Mouse (Mus musculus) ovary, postnatal 14 days (tissue): ENCODE data around the gene Syvn1.

Experiments used
- DNase-seq: peaks from one replicate; pipeline ENCODE4 v3.0.0; 2022; ENCODE audit warnings: low spot score

Syvn1 gene

DNA sequence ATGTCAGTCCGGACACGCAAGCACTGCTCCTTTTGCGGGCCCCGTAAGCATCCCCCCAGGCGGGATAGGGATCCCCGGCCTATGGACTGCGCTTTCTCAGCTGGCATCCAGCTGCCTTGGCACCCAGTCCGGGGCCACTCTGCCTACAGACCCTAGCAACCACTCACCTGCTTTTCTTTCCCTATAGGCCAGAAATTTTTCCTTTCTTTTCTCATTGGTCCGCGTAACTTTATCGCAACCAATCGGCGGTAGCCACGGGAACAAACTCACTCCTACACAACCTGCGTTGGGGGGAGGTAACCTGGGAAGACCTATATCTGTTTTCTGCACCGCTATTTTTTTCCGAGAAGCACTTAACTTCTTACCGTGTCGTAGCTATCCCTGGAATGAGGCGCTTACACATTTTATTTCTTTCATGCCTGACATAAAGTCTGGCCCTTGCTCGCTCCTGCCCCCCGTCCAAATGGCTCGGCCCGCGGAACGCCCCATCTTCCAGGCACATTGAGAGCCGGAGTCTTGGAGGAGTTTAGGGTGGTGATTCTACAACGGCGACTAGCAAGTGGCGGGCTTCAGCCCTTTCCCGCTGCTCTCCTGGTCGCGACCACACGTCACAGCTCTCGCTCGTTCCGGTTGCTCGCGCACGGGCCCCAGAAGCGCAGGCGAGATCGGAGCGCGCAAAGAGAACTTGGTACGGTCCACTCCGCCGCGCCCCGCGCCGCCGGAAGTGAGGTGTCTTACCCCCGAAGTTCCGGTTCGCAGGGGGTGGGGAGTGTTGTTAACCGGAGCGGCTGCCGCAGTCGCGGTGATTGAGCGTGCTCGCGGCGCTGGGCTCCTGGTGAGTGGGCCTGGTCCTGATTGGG is at the start of gene Syvn1:
TSS of gene Syvn1 (plus strand) at position 283 of the 860 bp plus-strand sequence.
- DNase-seq = peak; percentile 73

DNA sequence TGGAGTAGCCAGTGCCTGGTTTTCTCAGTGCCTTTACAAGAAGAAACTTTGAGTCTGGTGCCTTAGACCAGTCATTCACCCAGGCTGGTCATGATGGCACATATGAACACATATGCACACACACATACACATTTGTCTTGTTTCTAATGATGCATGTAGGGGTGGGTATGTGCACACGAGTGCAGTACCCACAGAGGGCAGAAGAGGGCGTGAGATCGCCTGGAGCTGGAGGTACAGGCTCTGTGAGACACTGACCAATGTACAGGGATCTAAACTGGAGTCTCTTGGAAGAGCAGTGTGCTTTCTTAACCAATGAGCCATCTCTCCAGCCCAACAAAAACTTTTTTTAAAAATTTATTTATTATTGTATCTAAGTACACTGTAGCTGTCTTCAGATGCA is 48.2 kb upstream of the Syvn1 start:
- DNase-seq = no peak

DNA sequence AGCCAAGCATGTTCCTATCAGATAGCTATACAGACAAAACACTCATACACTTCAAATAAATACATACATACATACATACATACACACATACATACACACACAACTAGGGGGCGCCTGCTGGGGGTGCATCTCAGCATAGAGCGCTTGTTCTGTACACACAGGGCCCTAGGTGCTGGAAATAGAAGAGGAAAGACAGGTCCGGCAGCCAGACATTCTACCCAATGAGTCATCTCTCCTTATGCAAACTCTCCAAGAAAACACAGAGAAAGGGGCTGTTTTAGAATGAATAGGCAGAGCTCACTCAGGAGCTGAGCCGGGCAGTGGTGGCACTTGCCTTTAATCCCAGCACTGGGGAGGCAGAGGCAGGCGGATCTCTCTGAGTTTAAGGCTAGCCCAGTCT is 46.4 kb upstream of the Syvn1 start:
- DNase-seq = no peak

DNA sequence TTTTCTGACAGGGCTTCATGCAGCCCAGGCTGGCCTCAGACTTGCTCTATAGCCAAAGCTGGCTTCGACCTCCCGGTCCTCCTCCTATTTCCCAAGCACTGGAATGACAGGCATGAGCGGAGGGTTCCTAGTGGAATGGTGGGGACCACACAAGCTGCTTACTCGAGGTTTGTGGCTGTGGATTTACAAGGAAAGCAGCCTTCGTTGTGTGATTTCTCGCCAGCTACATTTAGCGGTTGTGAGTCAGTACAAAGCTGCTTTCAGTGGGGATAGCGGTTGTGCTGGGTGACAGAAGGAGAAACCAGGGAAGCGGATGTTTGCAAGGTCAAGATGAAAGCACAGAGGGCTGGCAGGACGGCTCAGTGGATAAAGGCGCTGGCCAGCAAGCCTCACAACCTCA is 40.8 kb upstream of the Syvn1 start:
- no peak for DNase-seq

DNA sequence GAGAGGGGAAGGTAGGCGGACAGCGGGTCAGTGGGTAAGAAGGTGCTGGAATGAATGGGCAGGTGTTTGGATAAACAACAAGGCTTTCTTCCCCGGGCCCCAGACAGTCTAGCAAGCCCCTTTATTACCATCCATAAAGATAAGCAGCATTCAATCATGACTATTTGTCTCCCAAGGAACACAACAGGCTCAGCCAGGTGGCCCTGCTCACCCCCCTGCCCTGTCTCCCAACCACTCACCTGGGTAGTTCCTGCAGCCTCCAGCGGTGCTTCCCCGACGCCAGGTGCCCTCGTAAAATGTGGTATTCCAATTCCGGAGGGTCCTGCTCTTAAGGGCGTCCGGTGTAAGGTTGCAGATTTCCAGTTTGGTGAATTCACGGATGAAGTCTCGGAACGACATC is 39.4 kb upstream of the Syvn1 start:
- no peak for DNase-seq

DNA sequence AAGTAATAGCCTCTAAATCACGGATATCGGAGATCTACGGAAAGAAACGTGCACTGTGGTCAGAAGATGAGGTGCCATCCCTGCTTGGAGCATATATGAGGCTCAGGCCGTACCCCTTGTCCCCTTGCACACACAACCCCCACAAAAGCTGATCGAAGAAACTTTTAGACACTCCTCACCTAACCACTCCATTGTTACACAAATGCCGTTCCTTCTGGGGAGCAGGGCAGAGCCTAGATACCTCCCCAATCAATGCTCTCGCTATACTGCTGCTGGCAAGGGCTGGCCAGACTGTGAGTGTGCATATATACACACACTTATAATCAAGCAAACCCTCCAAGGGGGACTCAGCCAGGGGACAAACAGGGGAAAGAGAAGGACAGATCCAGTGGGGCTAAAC is 37.2 kb upstream of the Syvn1 start:
- no peak for DNase-seq

DNA sequence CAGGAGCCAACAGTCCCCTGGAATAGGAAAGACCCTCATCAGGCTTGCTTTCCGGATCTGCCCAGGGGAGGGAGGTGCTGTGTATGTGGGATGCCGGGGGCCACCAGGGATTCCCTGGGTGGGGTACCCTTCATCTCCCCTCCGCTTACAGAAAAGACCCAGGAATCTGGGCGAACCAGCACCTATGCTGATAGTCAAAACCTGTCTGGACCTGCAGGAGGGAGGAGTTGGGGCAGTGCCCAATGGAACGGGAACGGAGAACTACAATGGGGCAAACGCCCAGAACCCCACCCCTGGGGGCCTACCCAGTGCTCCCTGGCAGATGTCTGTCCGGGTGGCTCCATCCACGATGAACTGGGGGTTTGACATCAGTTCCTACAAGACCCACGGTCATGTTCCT is 32.7 kb upstream of the Syvn1 start:
- no peak for DNase-seq

DNA sequence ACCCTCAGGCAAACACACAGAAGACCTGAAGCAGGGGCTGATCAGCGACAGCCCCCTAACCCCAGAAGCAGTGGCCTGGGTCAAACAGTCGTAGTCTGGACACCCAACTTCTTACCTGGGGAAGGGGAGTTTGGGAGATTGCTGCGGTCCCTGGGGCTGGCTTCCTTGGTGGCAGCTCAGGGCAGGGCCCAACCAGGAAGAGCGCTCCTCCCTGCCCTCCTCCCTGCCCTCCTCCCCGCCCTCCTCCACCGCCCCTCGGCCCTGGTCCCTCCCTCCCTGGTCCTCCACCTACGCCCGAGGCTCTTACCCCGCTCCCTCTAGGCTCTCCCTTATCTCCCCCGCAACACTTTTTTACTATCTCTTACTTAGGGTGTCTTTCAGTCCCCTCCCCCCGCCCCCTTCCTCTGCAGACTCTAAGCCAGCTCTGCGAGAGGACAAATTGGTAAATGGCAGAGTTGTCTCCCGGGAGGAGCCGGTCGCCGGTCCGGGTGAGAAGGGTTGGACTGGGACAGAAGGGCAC is 31.3 kb upstream of the Syvn1 start:
- DNase-seq = no peak

DNA sequence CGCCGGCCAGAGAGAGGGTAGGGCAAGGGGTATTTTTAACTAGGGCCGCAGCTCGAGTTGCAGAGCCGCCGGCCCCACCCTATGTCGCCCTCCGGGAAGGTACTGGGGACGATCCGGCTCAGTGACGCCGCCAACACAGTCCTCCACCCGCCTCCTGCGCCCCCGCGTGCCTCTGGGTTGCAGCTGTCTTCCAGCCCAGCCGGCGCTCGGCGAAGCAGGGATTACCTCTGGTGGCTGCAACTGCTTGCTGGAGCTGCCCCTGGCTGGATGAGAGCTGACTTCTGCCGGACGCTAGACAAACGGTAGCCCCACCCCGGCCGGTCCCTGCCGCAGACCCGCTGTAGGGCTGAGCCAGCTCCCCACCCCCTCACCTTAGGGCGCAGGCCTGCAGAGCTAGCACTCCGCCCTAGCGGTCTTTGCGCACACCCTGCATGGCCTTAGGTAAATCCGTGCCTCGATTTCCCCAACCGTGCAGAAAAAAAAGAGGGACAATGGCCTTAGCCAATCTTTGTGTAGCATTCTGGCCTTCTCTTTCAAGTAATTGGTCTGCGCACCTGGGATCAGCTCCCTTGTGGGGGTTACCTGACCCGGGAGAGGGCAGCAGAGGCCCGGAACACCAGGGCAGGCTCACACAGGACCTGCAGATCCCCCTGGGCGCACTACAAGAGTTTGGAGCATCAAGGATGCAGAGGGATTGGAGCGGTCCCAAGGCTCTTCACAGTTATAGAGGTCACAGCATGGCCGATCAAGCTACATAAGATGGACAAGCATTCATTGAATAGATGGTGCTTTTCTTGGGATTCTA is 30.7 kb upstream of the Syvn1 start, which contains the start of gene Capn1:
TSS of gene Capn1 (minus strand) at position 387 of the 805 bp plus-strand sequence.
- DNase-seq = peak; percentile 51

DNA sequence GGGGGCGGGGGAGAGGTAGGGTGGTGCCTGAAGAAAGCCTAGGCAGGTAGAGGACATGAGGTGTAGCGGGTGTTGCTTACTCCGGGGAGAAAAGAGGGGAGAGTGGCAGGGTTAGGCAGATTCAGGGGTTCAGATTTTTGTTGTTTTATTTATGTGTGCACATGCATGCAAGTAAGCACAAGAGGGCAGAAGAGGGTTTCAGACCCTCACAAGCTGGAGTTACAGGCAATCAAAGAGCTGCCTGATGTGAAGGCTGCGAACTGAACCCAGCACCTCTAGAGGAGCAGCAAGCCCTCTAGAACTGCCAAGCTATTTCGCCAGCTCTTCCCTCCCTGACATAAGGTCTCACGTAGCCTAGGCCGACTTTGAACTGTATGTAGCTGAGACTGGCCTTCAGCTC is 29.8 kb upstream of the Syvn1 start:
- no peak for DNase-seq

DNA sequence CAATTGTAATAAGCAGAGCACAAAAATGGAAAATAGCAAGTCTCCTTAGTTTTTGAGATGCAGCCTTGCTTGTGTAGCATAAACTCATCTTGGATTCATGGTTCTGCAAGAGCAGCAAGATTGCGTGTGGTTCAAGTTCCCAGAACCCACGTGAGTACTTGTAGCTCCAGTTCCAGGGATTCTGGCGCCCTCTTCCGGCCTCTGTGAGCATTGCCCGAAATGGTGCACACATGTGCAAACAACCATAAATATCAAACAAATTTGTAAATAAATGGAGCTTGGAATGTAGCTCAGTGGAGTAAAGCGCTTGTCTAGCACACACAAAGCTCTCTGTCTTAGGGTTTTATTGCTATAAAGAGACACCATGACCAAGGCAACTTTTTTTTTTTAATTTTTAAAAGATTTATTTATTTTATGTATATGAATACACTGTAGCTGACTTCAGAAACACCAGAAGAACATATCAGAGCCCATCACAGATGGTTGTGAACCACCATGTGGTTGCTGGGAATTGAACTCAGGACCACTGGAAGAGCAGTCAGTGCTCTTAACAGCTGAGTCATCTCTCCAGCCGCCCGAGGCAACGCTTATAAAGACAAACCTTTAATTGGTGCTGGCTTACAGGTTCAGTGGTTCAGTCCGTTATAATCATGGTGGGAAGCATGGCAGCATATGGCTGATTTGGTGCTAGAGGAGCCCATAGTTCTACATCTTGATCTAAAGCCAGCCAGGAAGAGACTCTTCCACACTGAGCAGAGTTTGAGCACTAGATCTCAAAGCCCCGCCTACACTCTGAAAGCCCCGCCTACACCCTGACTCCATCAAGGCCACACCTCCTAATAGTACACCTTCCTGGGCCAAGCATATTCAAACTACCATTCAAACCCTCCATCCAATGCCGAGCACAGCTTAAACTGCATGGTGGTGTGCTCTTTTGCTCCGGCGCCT is 28.0 kb upstream of the Syvn1 start:
- DNase-seq = peak; percentile 85

DNA sequence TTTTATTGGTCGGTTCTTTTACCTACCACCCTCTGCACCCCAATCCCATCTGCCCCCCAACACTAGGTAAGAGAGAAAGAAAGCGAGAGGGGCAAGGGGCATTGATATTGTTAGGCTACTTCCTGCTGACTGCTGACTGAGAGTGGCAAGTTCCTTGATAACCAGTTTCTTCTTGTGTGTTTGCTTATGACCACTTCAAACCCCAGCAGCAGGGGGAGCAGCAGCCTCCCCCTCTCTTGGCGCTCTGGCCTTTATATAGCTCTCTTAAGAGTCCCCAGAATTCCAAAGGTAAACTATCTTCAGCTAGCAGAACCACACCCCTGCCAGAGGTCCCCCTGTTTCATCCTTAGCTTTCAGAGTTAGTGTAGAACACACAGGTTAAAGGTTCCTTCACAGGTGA is 26.1 kb upstream of the Syvn1 start:
- DNase-seq = no peak

DNA sequence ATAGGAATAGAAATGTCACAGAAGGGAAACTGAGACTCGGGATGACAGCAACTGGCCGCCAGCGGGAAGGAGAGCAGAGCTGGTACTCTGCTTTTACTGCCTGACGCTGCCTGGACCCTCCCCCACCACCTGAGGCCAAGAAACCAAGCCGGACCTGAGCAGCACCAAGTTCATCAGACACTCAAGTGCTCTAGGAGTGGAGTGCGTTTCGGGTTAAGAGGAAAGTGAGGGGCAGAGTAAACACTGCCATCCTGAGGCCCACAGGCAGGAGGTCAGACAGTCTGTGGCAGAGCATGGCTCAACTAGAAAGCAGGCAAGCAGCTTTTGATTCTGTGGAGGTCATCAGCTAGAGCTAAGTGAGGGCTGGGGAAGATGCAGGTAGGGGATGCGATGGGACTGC is 23.3 kb upstream of the Syvn1 start:
- DNase-seq = no peak

DNA sequence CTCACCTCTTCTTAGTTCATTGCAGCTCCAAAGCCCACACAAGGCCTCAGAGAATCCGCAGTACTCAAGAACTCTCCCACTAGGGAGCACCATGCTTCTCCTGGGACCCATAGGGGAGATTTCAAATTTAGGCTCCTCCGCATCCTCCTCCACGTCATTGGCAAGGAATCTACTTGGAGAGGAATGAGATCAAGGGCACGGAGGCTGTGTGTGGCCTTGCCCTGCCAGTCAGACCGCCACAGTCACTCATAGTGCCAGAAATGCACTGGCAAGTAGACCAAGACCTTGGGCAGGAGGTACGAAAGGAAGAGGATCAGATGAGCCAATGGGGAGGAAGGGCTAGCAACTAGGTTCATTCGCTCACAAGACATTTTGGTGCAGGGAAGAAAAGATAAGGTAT is 22.4 kb upstream of the Syvn1 start:
- no peak for DNase-seq

DNA sequence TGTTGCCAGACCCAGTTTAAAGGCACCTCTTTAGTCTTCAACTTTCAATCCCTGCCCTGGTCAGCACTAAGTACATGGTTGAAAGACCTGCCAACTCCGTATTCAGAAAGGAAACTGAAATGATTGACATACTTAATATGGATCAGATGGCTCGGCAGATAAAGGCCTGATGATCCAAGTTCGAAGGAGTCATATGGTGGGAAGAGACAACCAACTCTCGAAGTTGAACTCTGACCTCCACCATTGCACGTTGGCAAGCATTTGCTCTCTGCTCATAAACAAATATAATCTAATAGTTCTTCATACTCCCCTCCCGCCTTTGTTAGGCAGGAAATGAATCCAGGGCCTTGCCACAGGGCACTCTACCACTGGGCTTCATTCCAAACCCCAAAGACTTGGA is 17.4 kb upstream of the Syvn1 start:
- no peak for DNase-seq

DNA sequence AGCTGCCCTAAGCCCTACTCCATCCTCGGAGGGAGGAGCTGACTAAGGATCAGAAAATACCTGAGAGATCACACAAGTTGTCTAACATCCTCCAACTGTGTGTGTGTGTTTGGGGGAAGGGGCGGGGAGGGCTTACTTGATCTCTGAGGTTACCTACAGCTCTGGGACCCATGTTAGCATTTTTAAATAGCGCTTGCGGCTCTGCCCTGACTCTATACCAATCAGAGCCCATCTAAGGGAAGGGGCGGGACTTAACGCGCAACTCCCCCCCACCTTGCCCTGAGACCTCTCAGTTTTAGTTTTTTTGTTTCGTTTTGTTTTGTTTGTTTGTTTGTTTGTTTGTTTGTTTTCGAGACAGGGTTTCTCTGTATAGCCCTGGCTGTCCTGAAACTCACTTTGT is 16.9 kb upstream of the Syvn1 start:
- DNase-seq = no peak

DNA sequence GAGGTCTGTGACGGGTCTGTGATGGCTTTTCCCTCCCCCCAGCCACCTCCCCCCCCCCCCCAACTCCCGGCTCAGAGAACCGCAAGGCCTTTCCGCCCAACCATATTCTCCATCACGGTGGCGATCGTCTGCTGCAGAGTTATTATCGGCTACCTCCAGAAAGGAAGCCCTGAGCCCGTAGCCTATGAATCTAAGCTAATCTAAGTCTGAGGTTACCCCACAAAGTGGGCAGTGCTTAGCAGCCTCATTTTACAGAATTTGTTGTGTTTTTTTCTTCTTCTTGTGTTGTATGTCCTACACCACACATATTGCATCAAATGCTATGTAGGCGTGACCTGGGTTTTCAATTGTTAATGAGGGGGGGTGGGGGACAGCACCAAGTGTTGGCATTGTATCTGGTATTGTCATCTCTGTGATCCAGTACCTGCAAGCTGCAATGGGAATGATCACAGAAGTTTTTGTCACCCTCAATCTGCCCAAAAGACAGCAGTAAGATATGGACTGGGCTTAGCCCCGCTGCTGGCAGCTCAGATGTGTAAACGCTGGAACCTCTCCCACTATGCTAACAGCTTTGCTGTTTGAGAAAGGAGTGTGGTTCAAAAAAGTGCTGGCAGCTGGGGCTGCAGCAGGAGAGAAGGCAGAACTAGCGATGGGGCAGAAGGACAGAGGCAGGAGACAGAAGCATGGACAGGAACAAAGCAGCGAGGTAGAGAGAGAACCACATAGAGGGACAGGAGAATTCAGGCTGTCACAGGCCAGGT is 15.7 kb upstream of the Syvn1 start:
- DNase-seq = no peak

DNA sequence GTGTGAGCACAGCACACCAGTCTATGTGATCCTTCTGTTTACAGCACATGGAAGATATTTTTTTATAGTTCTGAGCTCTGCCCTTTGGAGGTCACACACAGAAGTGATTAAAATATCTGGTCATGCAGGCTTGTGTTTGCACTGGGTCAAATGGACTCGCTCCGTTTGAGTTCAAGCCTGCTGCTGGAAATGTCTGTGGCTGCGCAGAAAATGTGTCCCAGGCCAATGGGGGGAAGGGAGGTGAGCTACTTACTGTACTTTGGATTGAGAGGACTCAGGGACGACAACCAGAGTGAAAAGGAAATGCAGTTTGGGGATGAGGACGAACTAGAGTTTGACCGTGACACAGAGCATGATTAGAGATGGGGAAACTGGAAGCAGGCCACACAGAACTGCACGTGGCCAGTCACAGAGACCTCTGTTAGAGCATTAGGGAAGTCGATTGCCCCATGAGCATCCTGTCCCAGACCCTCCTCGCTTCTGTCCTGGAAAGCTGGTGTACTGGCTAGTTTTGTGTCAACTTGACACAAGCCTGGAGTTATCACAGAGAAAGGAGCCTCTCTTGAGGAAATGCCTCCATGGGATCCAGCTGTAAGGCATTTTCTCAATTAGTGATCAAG is 10.3 kb upstream of the Syvn1 start:
- no peak for DNase-seq

DNA sequence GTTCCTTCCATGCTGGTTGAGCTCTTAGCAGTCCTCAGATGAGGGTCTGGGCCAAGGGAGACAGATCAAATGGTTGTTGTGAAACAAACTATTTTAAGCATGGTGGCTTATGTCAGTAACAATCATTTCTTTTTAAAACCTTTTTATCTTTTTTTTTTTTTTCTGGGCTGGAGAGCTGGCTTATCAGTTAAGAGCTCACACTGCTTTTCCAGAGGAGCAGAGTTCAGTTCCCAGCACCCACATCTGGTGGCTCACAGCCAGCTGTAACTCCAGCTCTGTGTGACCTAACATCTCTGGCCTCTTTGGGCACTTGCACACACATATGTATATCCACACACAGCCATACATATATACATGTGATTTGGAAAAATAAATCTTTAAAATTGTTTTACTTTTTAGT is 8.7 kb upstream of the Syvn1 start:
- no peak for DNase-seq

DNA sequence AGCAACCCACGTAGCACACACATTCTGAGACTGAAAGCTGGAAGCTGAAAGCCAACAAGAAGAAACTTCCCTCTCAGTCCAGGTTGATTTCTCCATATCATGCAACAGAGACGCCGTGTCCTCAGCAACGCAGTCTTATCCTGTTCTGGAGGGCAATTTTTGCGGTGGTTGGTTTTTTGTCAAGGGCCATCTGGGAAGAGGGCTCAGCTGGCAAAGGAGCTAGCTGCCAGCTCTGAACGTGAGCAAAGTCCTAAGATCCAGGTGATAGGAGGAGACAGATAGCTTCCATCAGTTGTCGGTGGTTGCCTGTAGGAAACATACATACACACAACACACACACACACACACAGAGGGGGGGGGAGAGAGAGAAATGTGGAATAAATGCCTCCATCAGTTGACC is 8.1 kb upstream of the Syvn1 start:
- no peak for DNase-seq

DNA sequence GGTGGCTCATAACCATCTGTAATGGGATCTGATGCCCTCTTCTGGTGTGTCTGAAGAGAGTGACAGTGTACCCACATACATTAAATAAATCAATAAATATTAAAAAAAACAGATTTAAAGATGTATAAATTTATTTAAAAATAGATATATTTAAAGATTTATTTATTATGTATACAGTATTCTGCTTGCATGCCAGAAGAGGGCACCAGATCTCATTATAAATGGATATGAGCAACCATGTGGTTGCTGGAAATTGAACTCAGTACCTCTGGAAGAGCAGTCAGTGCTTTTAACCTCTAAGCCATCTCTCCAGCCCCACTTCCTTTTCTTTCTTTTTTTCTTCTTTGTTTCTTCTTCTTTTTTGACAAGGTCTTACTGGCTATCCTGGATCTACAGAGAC is 6.4 kb upstream of the Syvn1 start:
- no peak for DNase-seq
